10 mouse cellular contexts compared by ENCODE assay signal in genomic region chr4:62621151-62621550, GRCm38 (mm10).
DNase-seq lines count a peak whose midpoint lies in the region; ATAC-seq and TF ChIP-seq lines count a peak whose summit lies in the region.
"Had no signal": no experiment of that assay in that cellular context is flagged by ENCODE, and none has a peak within 500 bp of the region (broad histone marks: within the 10 kb centered on the region; RNA-seq: fewer than 3 reads in every experiment).

No protein-coding gene starts in this region.

- peak overlapping the region; percentile 35 for H3K4me2 ChIP-seq in kidney, embryonic 16.5 days (replicated peaks; ENCODE audit: low read depth, low read length)
- H3K4me2 ChIP-seq in embryonic facial prominence, embryonic 12.5 days (replicated peaks): peak overlapping the region; percentile 20; the same call in 1 of the 2 replicates
- peak overlapping the region; percentile 51 for H3K4me2 ChIP-seq in heart, postnatal 0 days (ENCODE audit: low read depth, low read length)
- H3K4me2 ChIP-seq in liver, postnatal 0 days (ENCODE audit: low read depth, low read length): peak overlapping the region; percentile 22; the same call in 1 of the 2 replicates

- H3K36me3 ChIP-seq in kidney, embryonic 16.5 days (ENCODE audit: insufficient read depth, low read length): no peaks in the 10 kb centered on the region
- H3K36me3 ChIP-seq in embryonic facial prominence, embryonic 12.5 days: no peaks in the 10 kb centered on the region
- H3K36me3 ChIP-seq in heart, postnatal 0 days (replicated peaks; ENCODE audit: control insufficient read depth, insufficient read depth, low read length): no peaks in the 10 kb centered on the region
- no peaks in the 10 kb centered on the region for H3K36me3 ChIP-seq in liver, postnatal 0 days (replicated peaks; ENCODE audit: insufficient read depth, low read length)

- peak overlapping the region; percentile 32 for H3K4me3 ChIP-seq in kidney, embryonic 16.5 days (ENCODE audit: low read length)
- H3K4me3 ChIP-seq in embryonic facial prominence, embryonic 12.5 days: no peak overlapping the region
- peak overlapping the region; percentile 39 for H3K4me3 ChIP-seq in heart, postnatal 0 days (ENCODE audit: low read depth, low read length)
- H3K4me3 ChIP-seq in liver, postnatal 0 days (ENCODE audit: low read depth, low read length): no peak overlapping the region

- no peak for DNase-seq in kidney, adult 18-20 months
- DNase-seq in heart, postnatal 0 days (ENCODE audit: low spot score): no peak
- DNase-seq in liver, postnatal 0 days: no peak
- DNase-seq in cerebellum, adult 11 months: no peak
- no peak for DNase-seq in ovary, postnatal 10 days (ENCODE audit: low spot score)
- no peak for DNase-seq in retina, embryonic 14.5 days (ENCODE audit: low spot score)
- DNase-seq: kidney, postnatal 36 days had no signal

- TF ChIP-seq EP300 in heart, postnatal 0 days (IDR thresholded peaks at IDR 0.05; ENCODE audit: low read depth): no peak
- TF ChIP-seq EP300 in liver, postnatal 0 days (IDR thresholded peaks at IDR 0.05; ENCODE audit: low read depth): no peak

- peak overlapping the region; percentile 45 for H3K9ac ChIP-seq in kidney, embryonic 16.5 days (replicated peaks; ENCODE audit: low read length)
- H3K9ac ChIP-seq in embryonic facial prominence, embryonic 12.5 days: no peak overlapping the region
- H3K9ac ChIP-seq in heart, postnatal 0 days (replicated peaks; ENCODE audit: low read depth, low read length): peak overlapping the region; percentile 40
- H3K9ac ChIP-seq in liver, postnatal 0 days (replicated peaks): no peak overlapping the region
- H3K9ac ChIP-seq: liver, embryonic 14.5 days had no signal

- no peaks in the 10 kb centered on the region for H3K9me3 ChIP-seq in kidney, embryonic 16.5 days (ENCODE audit: low read length)
- H3K9me3 ChIP-seq in embryonic facial prominence, embryonic 12.5 days: no peaks in the 10 kb centered on the region
- H3K9me3 ChIP-seq in heart, postnatal 0 days (replicated peaks; ENCODE audit: control insufficient read depth, low read length): no peaks in the 10 kb centered on the region
- H3K9me3 ChIP-seq in liver, postnatal 0 days (ENCODE audit: low read length): no peaks in the 10 kb centered on the region

- ATAC-seq in kidney, embryonic 16.5 days (ENCODE audit: low FRiP score, low TSS enrichment): no peak
- no peak for ATAC-seq in embryonic facial prominence, embryonic 12.5 days (ENCODE audit: insufficient number of reproducible peaks, insufficient read depth, low FRiP score, low TSS enrichment)
- no peak for ATAC-seq in heart, postnatal 0 days (ENCODE audit: insufficient read depth, low read depth)
- no peak for ATAC-seq in liver, postnatal 0 days

- peak overlapping the region; percentile 87; the same call in 1 of the 2 replicates for H3K27ac ChIP-seq in kidney, embryonic 16.5 days (ENCODE audit: low read length)
- peak overlapping the region; percentile 84 for H3K27ac ChIP-seq in embryonic facial prominence, embryonic 12.5 days
- peak overlapping the region; percentile 90 for H3K27ac ChIP-seq in heart, postnatal 0 days (ENCODE audit: low read depth)
- 0 out of 2 replicates have a peak overlapping the region, but pooled peaks have one; percentile 59 for H3K27ac ChIP-seq in liver, postnatal 0 days (ENCODE audit: low read depth)
- H3K27ac ChIP-seq: liver, embryonic 14.5 days had no signal

- TF ChIP-seq CTCF in heart, postnatal 0 days (IDR thresholded peaks at IDR 0.05; ENCODE audit: low read depth): no peak
- no peak for TF ChIP-seq CTCF in liver, postnatal 0 days (IDR thresholded peaks at IDR 0.05; ENCODE audit: low read depth)

- 61% methylated on average over 9 of the region's 9 CpGs for WGBS in kidney, embryonic 16.5 days
- 87% methylated on average over 9 of the region's 9 CpGs for WGBS in embryonic facial prominence, embryonic 12.5 days
- 70% methylated on average over 9 of the region's 9 CpGs for WGBS in heart, postnatal 0 days
- 81% methylated on average over 9 of the region's 9 CpGs for WGBS in liver, postnatal 0 days (ENCODE audit: insufficient replicate concordance)

- H3K27me3 ChIP-seq in kidney, embryonic 16.5 days (ENCODE audit: insufficient read depth, low read length): no peaks in the 10 kb centered on the region
- H3K27me3 ChIP-seq in embryonic facial prominence, embryonic 12.5 days: no peaks in the 10 kb centered on the region
- H3K27me3 ChIP-seq in heart, postnatal 0 days (ENCODE audit: control insufficient read depth, insufficient read depth, low read length): peaks cover 4% of the 10 kb centered on the region; the same call in 1 of the 2 replicates
- no peaks in the 10 kb centered on the region for H3K27me3 ChIP-seq in liver, postnatal 0 days (ENCODE audit: insufficient read depth, low read length)

- H3K4me1 ChIP-seq in kidney, embryonic 16.5 days (ENCODE audit: insufficient read depth, low read length): peaks cover 48% of the 10 kb centered on the region
- peaks cover 40% of the 10 kb centered on the region for H3K4me1 ChIP-seq in embryonic facial prominence, embryonic 12.5 days
- peaks cover 15% of the 10 kb centered on the region; the same call in 1 of the 2 replicates for H3K4me1 ChIP-seq in heart, postnatal 0 days (ENCODE audit: control insufficient read depth, insufficient read depth)
- no peaks in the 10 kb centered on the region for H3K4me1 ChIP-seq in liver, postnatal 0 days (ENCODE audit: insufficient read depth)

Comparison
In these comparisons a context has a peak if more than half of its experiments do, and no peak if none do; other contexts are left out.
1. H3K4me3 ChIP-seq: peak in kidney, embryonic 16.5 days (single experiment) and heart, postnatal 0 days (single experiment); none in embryonic facial prominence, embryonic 12.5 days (single experiment) and liver, postnatal 0 days (single experiment).
2. H3K9ac ChIP-seq: peak in kidney, embryonic 16.5 days (single experiment) and heart, postnatal 0 days (single experiment); none in embryonic facial prominence, embryonic 12.5 days (single experiment) and liver, postnatal 0 days (single experiment).
3. Peak in every context shown above with its lines, with median percentiles within 50 percentile points of each other: H3K27ac ChIP-seq and H3K4me2 ChIP-seq.